ENCODE assay signal across 8 mouse cellular contexts in the genomic region with DNA sequence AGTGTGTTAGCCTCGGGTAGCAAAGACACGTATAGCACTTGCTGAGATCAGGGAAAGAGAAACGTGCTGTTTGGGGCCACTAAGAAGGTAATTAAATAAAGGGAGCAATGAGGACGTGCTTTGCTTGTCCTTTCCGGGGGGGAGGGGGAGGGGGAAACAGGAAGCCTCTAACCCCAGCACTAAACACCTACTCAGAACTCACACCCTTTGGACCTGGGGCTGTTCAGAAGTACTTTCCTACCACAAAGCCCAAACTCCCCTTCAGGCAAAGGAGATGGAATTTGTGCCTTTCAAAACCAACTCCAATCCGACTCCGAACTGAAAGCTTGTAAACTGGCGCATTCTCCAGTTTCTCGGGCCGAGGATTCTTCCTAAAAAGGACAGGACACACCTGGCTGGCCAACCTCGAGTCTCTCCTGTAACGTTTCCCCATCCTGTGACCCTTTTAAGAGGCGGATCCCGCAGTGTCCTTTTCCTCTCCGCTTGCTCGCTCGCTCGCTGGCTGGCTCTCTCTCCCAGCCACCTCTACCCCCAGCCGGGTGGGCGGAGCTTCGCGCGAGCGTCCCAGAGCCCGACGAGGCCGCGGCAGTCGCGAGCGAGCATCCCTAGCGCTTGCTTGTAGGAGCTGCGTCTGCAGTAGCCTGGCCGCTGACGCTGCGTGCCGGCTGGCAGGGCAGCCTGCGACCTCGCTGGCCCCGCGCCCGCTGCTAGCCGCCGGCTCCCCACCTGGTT. TPM values are rescaled to one million over a fixed set of nuclear protein-coding genes. Genes with fewer than 3 reads are reported as not detected.
DNase-seq lines count a peak whose midpoint lies in the region; ATAC-seq and TF ChIP-seq lines count a peak whose summit lies in the region.

No protein-coding gene starts in this region.

- 18% methylated on average over 33 of the region's 44 CpGs for WGBS in hindbrain, embryonic 12.5 days
- 9% methylated on average over 43 of the region's 44 CpGs for WGBS in lung, postnatal 0 days

- peak overlapping the region; percentile 58 for H3K4me3 ChIP-seq in hindbrain, embryonic 12.5 days
- peak overlapping the region; percentile 46 for H3K4me3 ChIP-seq in lung, postnatal 0 days (ENCODE audit: low read depth, low read length)

- H3K9me3 ChIP-seq in hindbrain, embryonic 12.5 days (replicated peaks): no peaks in the 10 kb centered on the region
- H3K9me3 ChIP-seq in lung, postnatal 0 days (ENCODE audit: low read length): no peaks in the 10 kb centered on the region

- peak; percentile 86 for DNase-seq in R1 (ENCODE audit: low read depth, low spot score)
- peak; percentile 90 to 94 for DNase-seq in cerebellum, postnatal 25 days
- DNase-seq in frontal cortex, postnatal 14 days (ENCODE audit: low spot score in 2 of 2): peak; percentile 52 to 65
- DNase-seq in layer of hippocampus, postnatal 10 days (ENCODE audit: low spot score in 2 of 2): peak; percentile 64 to 76
- DNase-seq in lung, postnatal 0 days (ENCODE audit: low spot score): peak; percentile 74
- peak; percentile 29 for DNase-seq in ovary, postnatal 10 days (ENCODE audit: low spot score)
- peak; percentile 70 for DNase-seq in thymus, postnatal 0 days (ENCODE audit: low spot score)

- peaks cover 20% of the 10 kb centered on the region for H3K27me3 ChIP-seq in hindbrain, embryonic 12.5 days
- no peaks in the 10 kb centered on the region for H3K27me3 ChIP-seq in lung, postnatal 0 days (replicated peaks; ENCODE audit: insufficient read depth, low read length)

- H3K9ac ChIP-seq in hindbrain, embryonic 12.5 days: peak overlapping the region; percentile 59
- H3K9ac ChIP-seq in lung, postnatal 0 days (replicated peaks; ENCODE audit: low read depth): peak overlapping the region; percentile 12; the same call in 1 of the 2 replicates

- peak; percentile 35 for TF ChIP-seq CTCF in lung, postnatal 0 days (IDR thresholded peaks at IDR 0.05)

- no peak for TF ChIP-seq EP300 in lung, postnatal 0 days (IDR thresholded peaks at IDR 0.05)

- H3K36me3 ChIP-seq in hindbrain, embryonic 12.5 days: no peaks in the 10 kb centered on the region
- H3K36me3 ChIP-seq in lung, postnatal 0 days (ENCODE audit: insufficient read depth, low read length): no peaks in the 10 kb centered on the region

- no peak overlapping the region for H3K27ac ChIP-seq in hindbrain, embryonic 12.5 days
- no peak overlapping the region for H3K27ac ChIP-seq in lung, postnatal 0 days (ENCODE audit: low read length)

- H3K4me2 ChIP-seq in hindbrain, embryonic 12.5 days (replicated peaks): peak overlapping the region; percentile 67
- H3K4me2 ChIP-seq in lung, postnatal 0 days (replicated peaks; ENCODE audit: low read depth, low read length): peak overlapping the region; percentile 91

- ATAC-seq in hindbrain, embryonic 12.5 days (ENCODE audit: low FRiP score): peak; percentile 98
- ATAC-seq in lung, postnatal 0 days: peak; percentile 99

- H3K4me1 ChIP-seq in hindbrain, embryonic 12.5 days: no peaks in the 10 kb centered on the region
- H3K4me1 ChIP-seq in lung, postnatal 0 days (ENCODE audit: insufficient read depth, low read depth, low read length): no peaks in the 10 kb centered on the region

RNA-seq across cellular contexts. Expression of a gene that starts 47.1 kb away (rescaled TPM):
- 2.5 and 2.9 TPM in 2 replicates for polyA plus RNA-seq in hindbrain, embryonic 12.5 days (2016; fragmentation: Nextera tagmentation; extraction: Ambion mirVana)
- 10 to 100 TPM; 13.3 to 13.7 TPM for total RNA-seq in layer of hippocampus, postnatal 10 days (2021)
- 4.6 and 4.9 TPM in 2 replicates for polyA plus RNA-seq in lung, postnatal 0 days (2015; fragmentation: Nextera tagmentation; extraction: Ambion mirVana)
- 10.9 and 11.3 TPM in 2 replicates for polyA plus RNA-seq in thymus, postnatal 0 days (2015; fragmentation: Nextera tagmentation; extraction: Ambion mirVana)

Comparison
In these comparisons a context has a peak if more than half of its experiments do, and no peak if none do; other contexts are left out.
1. DNase-seq: peak in every context shown above with its lines; median percentile 92 in cerebellum, postnatal 25 days; 86 in R1; 74 in lung, postnatal 0 days; 70 in layer of hippocampus, postnatal 10 days; 70 in thymus, postnatal 0 days; 58 in frontal cortex, postnatal 14 days; 29 in ovary, postnatal 10 days.